Mouse (Mus musculus) heart, embryonic 14.5 days (tissue): Measurements from ENCODE around the gene Pank1. TPM values are rescaled to one million over a fixed set of nuclear protein-coding genes. Genes with fewer than 3 reads are reported as not detected.

Source experiments
- ATAC-seq: fragments of 200-750 bp; cut with Nextera tagmentation; 2 replicates; pipeline ENCODE4 v1.8.0; 2017; ENCODE audit warnings: low read depth, moderate TSS enrichment; ENCODE audit not compliant: insufficient number of reproducible peaks, insufficient read depth, low FRiP score
- H3K27ac ChIP-seq, 2 experiments: fragments of 200-500 bp in 1 of 2; fragments of 300-500 bp in 1 of 2; sonication (generic) in 1 of 2; replicated peaks in 1 of 2; 2 replicates each; pipeline ENCODE4 v1.5.1; 2012 to 2014; ENCODE audit warnings: low read depth in 2 of 2, low read length in 2 of 2, control low read depth in 1 of 2, mild to moderate bottlenecking in 1 of 2, mixed read lengths in 1 of 2; ENCODE audit not compliant: control insufficient read depth in 1 of 2, insufficient read depth in 1 of 2
- H3K27me3 ChIP-seq: fragments of 300-500 bp; sonication (generic); 2 replicates; pipeline ENCODE4 v1.6.1; 2014; ENCODE audit warnings: mild to moderate bottlenecking, low read length, control low read depth; ENCODE audit not compliant: control insufficient read depth, insufficient read depth
- H3K36me3 ChIP-seq: fragments of 300-500 bp; sonication (generic); 2 replicates; pipeline ENCODE4 v1.6.1; 2014; ENCODE audit warnings: mild to moderate bottlenecking, control low read depth, low read length, mixed read lengths; ENCODE audit not compliant: control insufficient read depth, insufficient read depth
- H3K4me1 ChIP-seq, 2 experiments: fragments of 200-500 bp in 1 of 2; fragments of 300-500 bp in 1 of 2; sonication (generic) in 1 of 2; 2 replicates each; pipeline ENCODE4 v1.6.1; 2012 to 2014; ENCODE audit warnings: low read length in 2 of 2, control low read depth in 1 of 2, mixed read lengths in 1 of 2; ENCODE audit not compliant: control insufficient read depth in 2 of 2, insufficient read depth in 2 of 2
- H3K4me2 ChIP-seq: fragments of 300-500 bp; sonication (generic); 2 replicates; pipeline ENCODE4 v1.6.1; 2014; ENCODE audit warnings: mild to moderate bottlenecking, low read length
- H3K4me3 ChIP-seq, 2 experiments: fragments of 200-500 bp in 1 of 2; fragments of 300-500 bp in 1 of 2; sonication (generic) in 1 of 2; 2 replicates each; pipeline ENCODE4 v1.5.1; 2012 to 2014; ENCODE audit warnings: low read length in 2 of 2, mild to moderate bottlenecking in 2 of 2, control low read depth in 1 of 2, low read depth in 1 of 2, moderate library complexity in 1 of 2; ENCODE audit not compliant: control insufficient read depth in 1 of 2, insufficient read depth in 1 of 2
- H3K9ac ChIP-seq: fragments of 300-500 bp; sonication (generic); 2 replicates; pipeline ENCODE4 v1.6.1; 2014; ENCODE audit warnings: mild to moderate bottlenecking, low read length
- H3K9me3 ChIP-seq: fragments of 300-500 bp; sonication (generic); 2 replicates; pipeline ENCODE4 v1.6.1; 2016; ENCODE audit warnings: low read length, control low read depth; ENCODE audit not compliant: control insufficient read depth
- WGBS: fragments of 180-500 bp; shearing (Covaris S2); extraction: QIAGEN DNeasy Blood & Tissue Kit; methylation state at CpG from one replicate; pipeline ENCODE4 v1.1.7; 2014; 5-methylcytosine and 5-hydroxymethylcytosine counted together
- polyA plus RNA-seq: library from polyadenylated mRNA; unstranded; fragments of >200 nt; fragmentation: Nextera tagmentation; extraction: Ambion mirVana; gene quantifications from 2 replicates; pipeline ENCODE4 v1.2.1, GENCODE M21; 2014

Gene Pank1
- polyA plus RNA-seq, 1 experiment from 2014 or later, result 19.4 TPM

GRCm38 (mm10) chr19:34849426-34849825, 29.8 kb downstream of the Pank1 start:
- no peak overlapping the region for H3K27ac ChIP-seq
- H3K36me3 ChIP-seq, result no peaks in the 10 kb centered on the region
- H3K4me1 ChIP-seq, result peaks cover 9 to 26% of the 10 kb centered on the region in 2 experiments
- no peak overlapping the region for H3K4me3 ChIP-seq
- H3K27me3 ChIP-seq, result no peaks in the 10 kb centered on the region
- 85% methylated on average over 7 of the region's 7 CpGs for WGBS
- no peak overlapping the region for H3K4me2 ChIP-seq
- no peak for ATAC-seq
- no peak overlapping the region for H3K9ac ChIP-seq
- H3K9me3 ChIP-seq, result no peaks in the 10 kb centered on the region

- Histone ChIP-seq H3K36me3 (no peaks in the 10 kb centered on the region), H3K9me3 (no peaks in the 10 kb centered on the region), H3K4me3 (no peak overlapping the region), H3K27ac (no peak overlapping the region), H3K9ac (no peak overlapping the region), H3K27me3 (no peaks in the 10 kb centered on the region), H3K4me1 (peaks cover 11 to 36% of the 10 kb centered on the region in 2 experiments), H3K4me2 (no peak overlapping the region)
- 69% methylated on average over 9 of the region's 9 CpGs for WGBS
- ATAC-seq, result no peak
Measured at GRCm38 (mm10) chr19:34848164-34848563, 31.1 kb downstream of the Pank1 start.

- Histone ChIP-seq H3K4me2 (0 out of 2 replicates have a peak overlapping the region, but pooled peaks have one; percentile 8), H3K4me1 (peaks cover 11 to 42% of the 10 kb centered on the region in 2 experiments), H3K4me3 (no peak overlapping the region), H3K36me3 (no peaks in the 10 kb centered on the region), H3K9ac (no peak overlapping the region), H3K27me3 (no peaks in the 10 kb centered on the region), H3K9me3 (no peaks in the 10 kb centered on the region), H3K27ac (no peak overlapping the region)
- ATAC-seq, result no peak
- 51% methylated on average over 3 of the region's 3 CpGs for WGBS
Measured at GRCm38 (mm10) chr19:34847103-34847502, 32.2 kb downstream of the Pank1 start.

- 51% methylated on average over 12 of the region's 12 CpGs for WGBS
- no peak overlapping the region for H3K4me3 ChIP-seq
- H3K36me3 ChIP-seq, result no peaks in the 10 kb centered on the region
- H3K27ac ChIP-seq, result no peak overlapping the region
- H3K9me3 ChIP-seq, result no peaks in the 10 kb centered on the region
- no peak for ATAC-seq
- peak overlapping the region; percentile 8; the same call in 1 of the 2 replicates for H3K4me2 ChIP-seq
- H3K27me3 ChIP-seq, result no peaks in the 10 kb centered on the region
- H3K9ac ChIP-seq, result no peak overlapping the region
- H3K4me1 ChIP-seq, result peaks cover 15 to 43% of the 10 kb centered on the region in 2 experiments
Measured at GRCm38 (mm10) chr19:34846508-34847038, 32.7 kb downstream of the Pank1 start.

- H3K4me3 ChIP-seq, result no peak overlapping the region
- H3K4me1 ChIP-seq, result peaks cover 18 to 40% of the 10 kb centered on the region in 2 experiments
- no peaks in the 10 kb centered on the region for H3K9me3 ChIP-seq
- H3K36me3 ChIP-seq, result no peaks in the 10 kb centered on the region
- H3K9ac ChIP-seq, result no peak overlapping the region
- no peak for ATAC-seq
- H3K27ac ChIP-seq, result no peak overlapping the region
- H3K4me2 ChIP-seq, result no peak overlapping the region
- WGBS, result 72% methylated on average over 7 of the region's 7 CpGs
- no peaks in the 10 kb centered on the region for H3K27me3 ChIP-seq
Measured at GRCm38 (mm10) chr19:34846005-34846404, 33.2 kb downstream of the Pank1 start.

- no peak for ATAC-seq
- Histone ChIP-seq H3K9me3 (no peaks in the 10 kb centered on the region), H3K9ac (no peak overlapping the region), H3K27ac (no peak overlapping the region), H3K36me3 (peaks cover 5% of the 10 kb centered on the region), H3K4me2 (no peak overlapping the region), H3K27me3 (no peaks in the 10 kb centered on the region), H3K4me1 (peaks cover 20 to 40% of the 10 kb centered on the region in 2 experiments), H3K4me3 (no peak overlapping the region)
- 98% methylated on average over 8 of the region's 8 CpGs for WGBS
Measured at GRCm38 (mm10) chr19:34845331-34845730, 33.9 kb downstream of the Pank1 start.

- H3K9ac ChIP-seq, result no peak overlapping the region
- H3K4me3 ChIP-seq, result no peak overlapping the region
- H3K9me3 ChIP-seq, result no peaks in the 10 kb centered on the region
- peaks cover 10% of the 10 kb centered on the region for H3K36me3 ChIP-seq
- no peak for ATAC-seq
- no peaks in the 10 kb centered on the region for H3K27me3 ChIP-seq
- 65% methylated on average over 5 of the region's 5 CpGs for WGBS
- peak overlapping the region in 1 of 2 experiments; percentile 12; a peak in 1 of 4 replicates for H3K27ac ChIP-seq
- peaks cover 20 to 40% of the 10 kb centered on the region in 2 experiments for H3K4me1 ChIP-seq
- no peak overlapping the region; the same call in 1 of the 2 replicates for H3K4me2 ChIP-seq
Measured at GRCm38 (mm10) chr19:34844760-34845159, 34.5 kb downstream of the Pank1 start.

- 12% methylated on average over 9 of the region's 9 CpGs for WGBS
- no peak overlapping the region for H3K4me3 ChIP-seq
- no peak for ATAC-seq
- peaks cover 20 to 34% of the 10 kb centered on the region in 2 experiments for H3K4me1 ChIP-seq
- no peaks in the 10 kb centered on the region for H3K9me3 ChIP-seq
- H3K36me3 ChIP-seq, result peaks cover 18% of the 10 kb centered on the region
- peak overlapping the region; percentile 12 for H3K4me2 ChIP-seq
- peak overlapping the region in 1 of 2 experiments; percentile 32; a peak in 1 of 4 replicates for H3K27ac ChIP-seq
- no peak overlapping the region for H3K9ac ChIP-seq
- no peaks in the 10 kb centered on the region for H3K27me3 ChIP-seq
Measured at GRCm38 (mm10) chr19:34844047-34844446, 35.2 kb downstream of the Pank1 start.
